Mouse (Mus musculus) retina, postnatal 1 day (tissue): ENCODE measurements at regions not wholly inside any gene's neighbourhood (a gene's known extent, or its start where the extent isn't known, plus 50 kb on each side); places are given as distances from the start of the nearest gene placed in this dataset.
A peak's percentile ranks its signal among the peaks of the same experiment; 100 is the strongest.

Experiments used
- DNase-seq: peaks from one replicate; pipeline ENCODE4 v3.0.0-alpha.2; 2012

DNA sequence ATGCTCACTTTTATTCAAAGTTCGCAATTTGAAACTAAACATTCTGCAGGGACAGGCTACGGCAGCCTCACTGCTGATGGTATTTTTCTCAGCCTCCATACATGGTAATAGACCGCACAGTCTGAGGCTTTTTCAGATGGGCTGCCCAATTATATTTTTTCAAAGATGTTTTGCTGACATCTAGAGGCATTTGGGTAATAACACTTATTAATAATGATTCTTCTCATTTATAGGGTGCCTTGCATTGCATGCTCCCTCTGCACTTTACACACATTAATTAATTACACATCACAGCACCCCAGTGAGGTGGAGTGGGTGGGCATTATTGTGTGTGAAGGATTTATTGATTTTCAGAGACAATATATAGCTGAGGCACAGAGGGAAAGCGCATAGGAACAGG, 644.5 kb downstream of the Pkhd1 start:
- DNase-seq, result peak; percentile 53

DNA sequence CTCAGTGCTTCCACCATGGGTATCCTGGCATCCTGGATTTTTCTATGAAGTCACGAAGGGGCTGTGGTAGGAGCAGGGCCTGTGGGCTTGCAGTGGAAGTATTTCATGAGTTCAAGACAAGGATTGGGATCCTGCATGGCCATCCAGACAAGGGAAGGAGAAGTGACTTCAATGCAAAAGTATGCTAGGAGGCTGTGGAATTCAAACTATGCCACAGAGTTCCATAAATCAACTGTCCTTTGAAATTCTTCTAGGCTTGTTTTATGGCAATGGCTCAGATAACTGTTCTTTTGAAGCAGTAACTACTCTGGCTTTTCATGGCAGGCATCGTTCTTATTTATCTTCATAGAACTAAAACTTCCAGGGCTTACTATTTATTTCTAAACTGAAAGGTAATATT, 643.9 kb downstream of the Pkhd1 start:
- no peak for DNase-seq

- no peak for DNase-seq
Measured at GRCm38 (mm10) chr1:19975436-19975835, 642.4 kb downstream of the Pkhd1 start.

GRCm38 (mm10) chr1:19981189-19981588, 636.7 kb downstream of the Pkhd1 start:
- no peak for DNase-seq

- no peak for DNase-seq
Measured at GRCm38 (mm10) chr1:19982791-19983190, 635.1 kb downstream of the Pkhd1 start.

DNA sequence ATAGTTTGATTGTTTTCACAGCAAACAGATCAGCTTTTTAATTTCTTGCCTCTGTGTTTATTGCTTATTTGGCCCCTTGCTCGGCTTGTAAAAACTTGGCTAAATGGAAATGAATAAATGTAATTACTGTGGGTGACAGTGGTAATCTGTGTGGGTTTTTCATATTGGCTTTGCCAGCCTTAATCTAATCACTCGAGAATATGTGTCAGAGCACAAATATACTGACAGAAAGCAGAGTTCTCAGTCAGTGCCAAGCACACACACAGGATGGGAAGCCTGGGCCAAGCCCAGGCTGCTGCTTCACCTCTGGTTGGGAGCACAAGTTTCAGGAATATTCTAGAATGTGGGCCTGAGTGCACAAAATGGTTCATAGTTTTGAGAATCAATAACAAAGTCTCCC, 634.4 kb downstream of the Pkhd1 start:
- DNase-seq, result no peak

DNA sequence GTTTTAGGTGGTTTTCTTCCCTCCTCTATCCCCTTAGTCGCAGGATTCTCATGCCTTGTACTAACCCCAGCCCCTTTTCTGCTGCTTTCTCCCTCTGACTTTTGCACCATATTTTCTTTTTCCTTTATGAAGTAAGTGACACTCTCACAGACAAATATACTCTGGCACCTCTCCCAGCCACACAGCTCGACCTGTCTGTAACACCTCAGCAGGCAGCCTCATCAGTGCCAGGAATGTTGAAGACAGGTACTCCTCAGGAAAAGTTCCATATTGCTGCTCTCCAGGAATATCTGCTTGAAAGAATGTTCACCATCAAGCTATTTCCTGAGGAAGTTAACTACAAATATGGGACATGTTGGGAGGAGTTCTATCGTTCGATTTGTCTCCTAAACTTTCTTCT, 627.9 kb downstream of the Pkhd1 start:
- DNase-seq, result no peak
